Mouse (Mus musculus) heart, postnatal 36 days (tissue): ENCODE results near the gene Nicn1. TPM values are rescaled to one million over a fixed set of nuclear protein-coding genes. Genes with fewer than 3 reads are reported as not detected.
"Not testable (repeated sequence)": the region's sequence is repeated elsewhere in the genome, so short reads cannot be mapped to it uniquely, and the experiment has no call there.

Experiments used
- DNase-seq, 2 experiments: peaks; one replicate each; pipeline ENCODE4 v3.0.0; 2021 to 2022
- intact Hi-C: fragments of 180-260 bp; cut with DNase I; formaldehyde crosslinking; loops from one replicate; pipeline ENCODE4 v1.15.1; 2025
- total RNA-seq, 2 experiments: library from RNA; stranded (reverse); gene quantifications; 2 replicates each; pipeline ENCODE4 v1.2.3; 2021

Nicn1 gene
- total RNA-seq, 2 experiments from 2014 or later = 21.3 to 21.5 TPM

GRCm38 (mm10) chr9:108322054-108322453 is 31.8 kb downstream of the Nicn1 start:
- intact Hi-C loops, DNase-seq: not testable (repeated sequence)

GRCm38 (mm10) chr9:108324784-108325183 is 34.6 kb downstream of the Nicn1 start:
- intact Hi-C loops = loop anchor here (2.0 kb wide), 1 partner anchor 14 kb away; the partner anchor contains the start of gene Gpx1

GRCm38 (mm10) chr9:108325811-108326210 is 35.6 kb downstream of the Nicn1 start:
- intact Hi-C loops = loop anchor here (2.0 kb wide), 1 partner anchor 13 kb away; the partner anchor contains the start of gene Gpx1
- DNase-seq = no peak

More at GRCm38 (mm10) chr9:108324784-108325183, 34.6 kb downstream of the Nicn1 start:
- DNase-seq = no peak

GRCm38 (mm10) chr9:108337848-108338550 is 47.8 kb downstream of the Nicn1 start:
- intact Hi-C loops = loop anchor here (2.0 kb wide), 1 partner anchor 13 kb away; no protein-coding TSS in a partner anchor
- no peak for DNase-seq

GRCm38 (mm10) chr9:108338551-108338885 is 48.3 kb downstream of the Nicn1 start:
- no peak for DNase-seq
- intact Hi-C loops = loop anchor here (2.0 kb wide), 1 partner anchor 14 kb away; no protein-coding TSS in a partner anchor

- intact Hi-C loops = loop anchor here (1.0 to 2.0 kb wide), 2 partner anchors 14 to 33 kb away; partner anchors contain the start of genes Rhoa and Tcta
- peak; percentile 90 for DNase-seq
Observed at GRCm38 (mm10) chr9:108338886-108339781, 48.9 kb downstream of the Nicn1 start, which contains the start of gene Gpx1. TSS of gene Gpx1 (plus strand) at chr9:108338903.

GRCm38 (mm10) chr9:108339886-108340257 is 49.6 kb downstream of the Nicn1 start:
- DNase-seq = peak; percentile 33 to 34
- intact Hi-C loops = loop anchor here (1.0 to 2.0 kb wide), 2 partner anchors 15 to 34 kb away; partner anchors contain the start of genes Rhoa and Tcta

GRCm38 (mm10) chr9:108340258-108341138 is 50.3 kb downstream of the Nicn1 start:
- intact Hi-C loops = no loop called here
- peak in 1 of 2 experiments; percentile 31 for DNase-seq

GRCm38 (mm10) chr9:108341139-108341475 is 50.9 kb downstream of the Nicn1 start:
- DNase-seq = no peak

GRCm38 (mm10) chr9:108341801-108342200 is 51.6 kb downstream of the Nicn1 start:
- DNase-seq = no peak
- intact Hi-C loops = no loop called here

More at GRCm38 (mm10) chr9:108341139-108341475, 50.9 kb downstream of the Nicn1 start:
- intact Hi-C loops = no loop called here

- intact Hi-C loops = no loop called here
- DNase-seq = no peak
Observed at GRCm38 (mm10) chr9:108342301-108342831, 52.1 kb downstream of the Nicn1 start.

- intact Hi-C loops = no loop called here
- no peak for DNase-seq
Observed at GRCm38 (mm10) chr9:108343331-108343730, 53.1 kb downstream of the Nicn1 start.

- intact Hi-C loops = no loop called here
Observed at GRCm38 (mm10) chr9:108343835-108344234, 53.6 kb downstream of the Nicn1 start.

GRCm38 (mm10) chr9:108344471-108344870 is 54.2 kb downstream of the Nicn1 start:
- DNase-seq = no peak
- intact Hi-C loops = no loop called here

More at GRCm38 (mm10) chr9:108343835-108344234, 53.6 kb downstream of the Nicn1 start:
- no peak for DNase-seq

Other genes with a start within 250 kb of the Nicn1 start
- gene Gmppb, start 241.2 kb upstream of the Nicn1 start, total RNA-seq = 10 to 100 TPM in 1 of 2 experiments, 1 to 10 TPM in 1; 8.4 to 10.4 TPM
- gene Amigo3, start 237.3 kb upstream of the Nicn1 start, total RNA-seq = 1 to 10 TPM; 1.1 to 1.4 TPM
- gene Mst1, start 210.0 kb upstream of the Nicn1 start, total RNA-seq = not detected
- 10 to 100 TPM; 94.2 to 97.4 TPM for gene Rnf123, start 207.1 kb upstream of the Nicn1 start, total RNA-seq
- 10 to 100 TPM; 38.6 to 50.2 TPM for gene Apeh, start 195.8 kb upstream of the Nicn1 start, total RNA-seq
- gene Bsn, start 100.0 kb upstream of the Nicn1 start, total RNA-seq = under 1 TPM in 1 of 2 experiments, not detected in 1; 0.03 TPM
- gene Dag1, start 26.5 kb upstream of the Nicn1 start, total RNA-seq = 100 to 1,000 TPM; 320 to 353 TPM
- gene Amt, start 6.4 kb downstream of the Nicn1 start, total RNA-seq = 1 to 10 TPM; 4.0 to 5.2 TPM
- gene Rhoa, start 15.7 kb downstream of the Nicn1 start, total RNA-seq = 100 to 1,000 TPM; 237 to 241 TPM
- gene Tcta, start 15.7 kb downstream of the Nicn1 start, total RNA-seq = 10 to 100 TPM; 59.3 to 62.3 TPM
- 100 to 1,000 TPM; 103 to 108 TPM for gene Gpx1, start 48.5 kb downstream of the Nicn1 start, total RNA-seq
- gene Usp4, start 57.4 kb downstream of the Nicn1 start, total RNA-seq = 10 to 100 TPM; 69.7 to 74.8 TPM
- gene 1700102P08Rik, start 102.4 kb downstream of the Nicn1 start, total RNA-seq = under 1 TPM; 0.49 to 0.83 TPM
- gene Ccdc36, start 138.1 kb downstream of the Nicn1 start, total RNA-seq = not detected
- not detected for gene BC048562, start 146.1 kb downstream of the Nicn1 start, total RNA-seq
- 10 to 100 TPM; 22.9 to 24.1 TPM for gene Ccdc71, start 170.1 kb downstream of the Nicn1 start, total RNA-seq
- gene Klhdc8b, start 171.2 kb downstream of the Nicn1 start, total RNA-seq = 1 to 10 TPM; 6.8 to 8.9 TPM
- gene Lamb2, start 189.3 kb downstream of the Nicn1 start, total RNA-seq = 100 to 1,000 TPM; 344 to 366 TPM
- 100 to 1,000 TPM in 1 of 2 experiments, 10 to 100 TPM in 1; 99.1 to 105 TPM for gene Usp19, start 200.2 kb downstream of the Nicn1 start, total RNA-seq
- 10 to 100 TPM; 78.8 to 82.3 TPM for gene Qars, start 217.3 kb downstream of the Nicn1 start, total RNA-seq
- gene Qrich1, start 226.4 kb downstream of the Nicn1 start, total RNA-seq = 10 to 100 TPM; 60.4 to 60.5 TPM